Mouse (Mus musculus): ENCODE measurements around the gene March11. TPM values are rescaled to one million over a fixed set of nuclear protein-coding genes. Genes with fewer than 3 reads are reported as not detected.

Gene March11
- polyA plus RNA-seq, 1 experiment from 2014 or later = 3.6 TPM

DNA sequence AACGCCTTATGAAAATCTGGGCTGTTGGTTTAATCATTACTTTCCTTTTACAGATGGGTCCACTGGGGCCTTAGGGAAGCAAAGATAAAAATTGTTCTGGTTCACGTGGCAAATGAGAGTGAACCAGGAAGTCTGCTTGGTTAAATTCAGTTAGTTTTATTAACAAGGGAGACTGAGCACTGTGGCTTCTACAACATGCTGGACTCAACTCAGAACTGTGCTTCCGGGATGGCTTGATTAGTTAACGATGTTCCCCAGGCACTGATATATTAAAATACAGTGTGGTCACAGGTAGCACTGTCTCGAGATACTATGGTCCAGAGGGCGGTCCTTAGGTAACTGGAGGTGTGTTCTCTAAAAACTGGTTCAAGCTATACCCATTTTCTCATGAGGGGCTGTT is 32.1 kb downstream of the March11 start:
- Histone ChIP-seq H3K4me1 (replicated peaks; ENCODE audit: control insufficient read depth, insufficient read depth, low read length) (no peaks in the 10 kb centered on the region), H3K27ac (ENCODE audit: low read depth, low read length) (no peak overlapping the region), H3K4me3 (ENCODE audit: low read depth, low read length) (no peak overlapping the region), H3K9ac (ENCODE audit: low read depth, low read length) (no peak overlapping the region), H3K9me3 (ENCODE audit: control insufficient read depth, low read length) (no peaks in the 10 kb centered on the region), H3K27me3 (ENCODE audit: control insufficient read depth, insufficient read depth, low read length) (no peaks in the 10 kb centered on the region), H3K4me2 (replicated peaks; ENCODE audit: low read depth, low read length) (no peak overlapping the region), H3K36me3 (ENCODE audit: control insufficient read depth, insufficient read depth, low read length) (no peaks in the 10 kb centered on the region)
- DNase-seq (ENCODE audit: low spot score) (no peak), ATAC-seq (ENCODE audit: low FRiP score) (no peak)
- WGBS = 87% methylated on average over 6 of the region's 6 CpGs

DNA sequence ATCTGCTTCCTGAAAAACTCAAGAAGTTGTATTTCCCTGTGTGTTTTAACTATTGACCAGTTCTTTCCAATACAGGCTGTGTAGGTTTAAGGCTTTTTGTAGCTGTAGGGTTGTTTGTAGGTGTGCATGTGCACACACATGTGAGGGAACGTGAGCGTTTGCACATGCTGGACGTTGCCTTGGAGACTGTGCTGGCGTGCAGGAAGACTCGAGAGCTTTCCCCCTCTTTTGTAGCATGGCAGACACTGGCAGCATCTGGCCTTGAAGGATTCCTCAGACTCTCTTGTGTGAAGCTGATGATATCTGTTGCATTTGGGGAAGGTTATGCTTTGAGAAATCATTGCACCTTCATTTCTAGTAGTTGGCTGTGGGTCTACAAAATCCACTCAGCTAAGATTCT is 35.5 kb downstream of the March11 start:
- Histone ChIP-seq H3K27ac (ENCODE audit: low read depth, low read length) (no peak overlapping the region), H3K4me3 (ENCODE audit: low read depth, low read length) (no peak overlapping the region), H3K36me3 (ENCODE audit: control insufficient read depth, insufficient read depth, low read length) (no peaks in the 10 kb centered on the region), H3K9me3 (ENCODE audit: control insufficient read depth, low read length) (no peaks in the 10 kb centered on the region), H3K4me1 (replicated peaks; ENCODE audit: control insufficient read depth, insufficient read depth, low read length) (no peaks in the 10 kb centered on the region), H3K4me2 (replicated peaks; ENCODE audit: low read depth, low read length) (no peak overlapping the region), H3K9ac (ENCODE audit: low read depth, low read length) (no peak overlapping the region), H3K27me3 (ENCODE audit: control insufficient read depth, insufficient read depth, low read length) (no peaks in the 10 kb centered on the region)
- DNase-seq (ENCODE audit: low spot score) = no peak
- ATAC-seq (ENCODE audit: low FRiP score) = no peak
- WGBS = 85% methylated on average over 5 of the region's 5 CpGs

DNA sequence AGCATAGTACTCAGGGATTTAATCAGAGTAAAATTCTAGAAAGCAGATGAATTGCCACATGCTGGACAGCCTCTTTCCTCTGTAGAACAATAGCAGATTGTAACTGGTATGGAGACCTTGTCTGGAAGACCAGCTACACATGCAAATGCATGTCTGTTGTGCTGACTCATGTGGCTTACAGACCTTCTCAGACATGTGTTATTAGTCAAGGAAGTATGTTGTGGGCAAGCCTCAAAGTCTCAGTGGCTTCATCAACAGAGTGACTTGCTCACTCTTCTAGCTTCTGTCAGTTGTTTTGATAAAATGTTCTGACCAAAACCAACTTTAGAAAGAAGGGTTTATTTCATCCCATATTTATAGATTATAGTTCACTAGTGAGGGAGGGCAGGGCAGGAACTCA is 44.8 kb downstream of the March11 start:
- Histone ChIP-seq H3K4me1 (replicated peaks; ENCODE audit: control insufficient read depth, insufficient read depth, low read length) (no peaks in the 10 kb centered on the region), H3K4me3 (ENCODE audit: low read depth, low read length) (no peak overlapping the region)
- no peak for ATAC-seq (ENCODE audit: low FRiP score)

DNA sequence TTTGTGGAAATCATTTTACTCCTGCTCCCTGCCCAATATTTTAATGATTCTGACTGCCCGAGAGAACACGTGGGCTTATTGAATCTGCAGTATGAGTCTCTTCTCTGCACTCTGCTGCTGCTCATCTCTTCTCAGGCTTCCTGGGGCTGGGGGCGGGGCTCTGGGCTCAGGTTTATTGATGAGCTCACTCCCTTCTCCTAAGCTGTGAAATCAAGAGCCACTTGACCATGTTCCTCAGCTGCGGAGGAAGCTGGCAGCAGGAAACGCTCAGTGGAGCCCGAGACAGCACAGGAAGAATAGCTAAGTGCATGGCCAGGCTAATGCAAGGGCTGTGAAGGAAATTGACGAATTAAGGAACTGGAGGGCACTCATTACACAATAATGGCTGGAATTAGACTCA is 56.5 kb downstream of the March11 start:
- peak; percentile 82 for ATAC-seq (ENCODE audit: low FRiP score)
- Histone ChIP-seq H3K9ac (ENCODE audit: low read depth, low read length) (no peak overlapping the region), H3K36me3 (ENCODE audit: control insufficient read depth, insufficient read depth, low read length) (no peaks in the 10 kb centered on the region), H3K4me1 (replicated peaks; ENCODE audit: control insufficient read depth, insufficient read depth, low read length) (no peaks in the 10 kb centered on the region), H3K27ac (ENCODE audit: low read depth, low read length) (no peak overlapping the region; the same call in 1 of the 2 replicates), H3K27me3 (ENCODE audit: control insufficient read depth, insufficient read depth, low read length) (no peaks in the 10 kb centered on the region), H3K4me3 (ENCODE audit: low read depth, low read length) (no peak overlapping the region), H3K4me2 (replicated peaks; ENCODE audit: low read depth, low read length) (no peak overlapping the region), H3K9me3 (ENCODE audit: control insufficient read depth, low read length) (no peaks in the 10 kb centered on the region)
- WGBS = 32% methylated on average over 7 of the region's 7 CpGs
- peak; percentile 36 for DNase-seq (ENCODE audit: low spot score)

More for the DNA sequence above, 44.8 kb downstream of the March11 start:
- Histone ChIP-seq H3K4me2 (replicated peaks; ENCODE audit: low read depth, low read length) (no peak overlapping the region), H3K36me3 (ENCODE audit: control insufficient read depth, insufficient read depth, low read length) (no peaks in the 10 kb centered on the region), H3K27me3 (ENCODE audit: control insufficient read depth, insufficient read depth, low read length) (no peaks in the 10 kb centered on the region), H3K9ac (ENCODE audit: low read depth, low read length) (no peak overlapping the region), H3K9me3 (ENCODE audit: control insufficient read depth, low read length) (no peaks in the 10 kb centered on the region), H3K27ac (ENCODE audit: low read depth, low read length) (no peak overlapping the region)
- no peak for DNase-seq (ENCODE audit: low spot score)

DNA sequence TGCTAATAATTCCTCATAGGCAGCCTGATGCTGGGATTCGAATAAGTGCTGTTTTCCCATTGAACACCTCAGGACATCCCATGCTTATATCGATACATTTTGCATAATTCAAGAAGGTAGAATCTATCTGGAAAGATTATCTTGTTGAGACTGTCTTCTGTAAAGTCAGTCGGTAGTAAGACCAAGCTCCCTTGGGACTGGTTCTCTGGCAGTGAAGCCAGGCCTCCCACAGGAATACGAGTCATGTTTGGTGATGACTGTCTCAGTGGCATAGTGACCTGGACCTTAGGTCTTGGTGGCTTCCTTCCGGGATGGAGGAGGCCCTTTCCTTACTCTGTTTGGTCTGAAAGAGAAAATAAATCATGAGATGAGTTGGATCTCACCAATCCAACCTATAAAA is 57.7 kb downstream of the March11 start:
- DNase-seq (ENCODE audit: low spot score) (no peak), ATAC-seq (ENCODE audit: low FRiP score) (no peak)
- Histone ChIP-seq H3K9ac (ENCODE audit: low read depth, low read length) (no peak overlapping the region), H3K4me3 (ENCODE audit: low read depth, low read length) (no peak overlapping the region), H3K4me2 (replicated peaks; ENCODE audit: low read depth, low read length) (no peak overlapping the region), H3K27me3 (ENCODE audit: control insufficient read depth, insufficient read depth, low read length) (no peaks in the 10 kb centered on the region), H3K4me1 (replicated peaks; ENCODE audit: control insufficient read depth, insufficient read depth, low read length) (no peaks in the 10 kb centered on the region), H3K9me3 (ENCODE audit: control insufficient read depth, low read length) (no peaks in the 10 kb centered on the region), H3K27ac (ENCODE audit: low read depth, low read length) (no peak overlapping the region), H3K36me3 (ENCODE audit: control insufficient read depth, insufficient read depth, low read length) (no peaks in the 10 kb centered on the region)
- WGBS = 82% methylated on average over 5 of the region's 5 CpGs

DNA sequence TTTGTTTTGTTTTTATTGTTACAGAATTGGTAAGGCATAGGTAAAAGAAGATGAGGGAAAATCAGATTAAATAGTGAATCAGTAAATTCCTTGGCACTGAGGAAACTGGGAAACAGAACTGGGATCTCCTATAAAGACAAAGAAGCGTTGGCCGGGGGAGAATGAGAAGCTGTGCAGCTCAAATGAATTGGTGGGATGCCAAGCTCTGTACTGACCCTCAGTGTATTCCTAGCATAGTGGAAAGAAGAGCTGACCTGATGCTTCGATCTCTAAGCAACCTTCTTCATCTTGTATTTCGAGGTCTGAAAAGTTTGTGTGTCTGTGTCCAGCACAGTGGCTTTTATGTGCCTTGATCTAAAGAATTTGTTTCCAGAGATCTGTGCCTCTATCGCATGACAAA is 64.9 kb downstream of the March11 start:
- no peaks in the 10 kb centered on the region for H3K27me3 ChIP-seq (ENCODE audit: control insufficient read depth, insufficient read depth, low read length)
- H3K9ac ChIP-seq (ENCODE audit: low read depth, low read length) = no peak overlapping the region
- WGBS = 94% methylated on average over 5 of the region's 5 CpGs
- ATAC-seq (ENCODE audit: low FRiP score) = no peak
- no peaks in the 10 kb centered on the region for H3K9me3 ChIP-seq (ENCODE audit: control insufficient read depth, low read length)
- no peak overlapping the region for H3K4me3 ChIP-seq (ENCODE audit: low read depth, low read length)
- no peaks in the 10 kb centered on the region for H3K4me1 ChIP-seq (replicated peaks; ENCODE audit: control insufficient read depth, insufficient read depth, low read length)
- DNase-seq (ENCODE audit: low spot score) = no peak
- H3K27ac ChIP-seq (ENCODE audit: low read depth, low read length) = no peak overlapping the region
- no peaks in the 10 kb centered on the region for H3K36me3 ChIP-seq (ENCODE audit: control insufficient read depth, insufficient read depth, low read length)
- H3K4me2 ChIP-seq (replicated peaks; ENCODE audit: low read depth, low read length) = no peak overlapping the region

DNA sequence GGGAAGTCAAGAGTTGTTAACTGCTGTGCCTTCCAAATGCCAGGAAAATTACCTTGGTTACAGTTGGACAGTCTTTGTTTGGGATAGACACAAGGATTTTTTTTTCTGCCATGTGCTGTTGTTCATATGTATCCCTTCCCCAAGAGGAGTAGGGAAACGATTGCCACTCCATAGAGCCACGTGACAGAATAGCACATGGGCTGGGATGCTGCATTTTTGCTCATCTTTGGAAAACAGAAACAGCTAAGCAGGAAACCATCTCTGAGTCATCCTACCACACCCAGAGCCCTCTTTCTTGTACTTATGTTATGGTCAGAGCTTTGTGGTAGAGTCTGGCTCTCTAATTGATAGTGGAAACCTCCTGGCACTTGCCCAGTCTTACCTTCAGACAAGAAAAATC is 65.4 kb downstream of the March11 start:
- H3K36me3 ChIP-seq (ENCODE audit: control insufficient read depth, insufficient read depth, low read length) = no peaks in the 10 kb centered on the region
- no peaks in the 10 kb centered on the region for H3K9me3 ChIP-seq (ENCODE audit: control insufficient read depth, low read length)
- H3K4me3 ChIP-seq (ENCODE audit: low read depth, low read length) = no peak overlapping the region
- WGBS = 81% methylated on average over 2 of the region's 2 CpGs
- H3K4me2 ChIP-seq (replicated peaks; ENCODE audit: low read depth, low read length) = no peak overlapping the region
- ATAC-seq (ENCODE audit: low FRiP score) (no peak), DNase-seq (ENCODE audit: low spot score) (no peak)
- H3K4me1 ChIP-seq (replicated peaks; ENCODE audit: control insufficient read depth, insufficient read depth, low read length) = no peaks in the 10 kb centered on the region
- H3K9ac ChIP-seq (ENCODE audit: low read depth, low read length) = no peak overlapping the region
- no peak overlapping the region for H3K27ac ChIP-seq (ENCODE audit: low read depth, low read length)
- H3K27me3 ChIP-seq (ENCODE audit: control insufficient read depth, insufficient read depth, low read length) = no peaks in the 10 kb centered on the region

DNA sequence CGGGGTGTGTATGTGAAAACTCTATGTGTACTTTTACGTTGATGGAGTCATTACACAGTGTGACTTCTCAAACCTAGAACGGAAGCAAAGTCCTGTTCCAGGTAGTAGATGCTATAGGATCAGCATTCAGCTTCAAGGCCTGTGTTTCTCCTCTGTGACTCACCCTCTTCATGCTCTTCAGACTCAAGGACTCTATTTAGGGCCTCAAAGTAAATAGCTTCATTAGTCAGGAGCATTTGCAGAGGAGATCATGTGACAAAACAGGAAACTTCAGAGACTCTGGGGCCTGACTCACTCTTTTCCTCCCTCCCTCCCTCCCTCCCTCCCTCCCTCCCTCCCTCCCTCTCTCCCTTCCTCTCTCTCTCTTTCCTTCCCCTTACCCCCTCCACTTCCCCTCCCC is 66.1 kb downstream of the March11 start:
- Histone ChIP-seq H3K9me3 (ENCODE audit: control insufficient read depth, low read length) (no peaks in the 10 kb centered on the region), H3K27me3 (ENCODE audit: control insufficient read depth, insufficient read depth, low read length) (no peaks in the 10 kb centered on the region), H3K4me1 (replicated peaks; ENCODE audit: control insufficient read depth, insufficient read depth, low read length) (no peaks in the 10 kb centered on the region), H3K27ac (ENCODE audit: low read depth, low read length) (no peak overlapping the region), H3K4me3 (ENCODE audit: low read depth, low read length) (no peak overlapping the region), H3K36me3 (ENCODE audit: control insufficient read depth, insufficient read depth, low read length) (no peaks in the 10 kb centered on the region), H3K4me2 (replicated peaks; ENCODE audit: low read depth, low read length) (no peak overlapping the region), H3K9ac (ENCODE audit: low read depth, low read length) (no peak overlapping the region)
- no peak for ATAC-seq (ENCODE audit: low FRiP score)
- WGBS = 89% methylated on average over 3 of the region's 3 CpGs
- no peak for DNase-seq (ENCODE audit: low spot score)

DNA sequence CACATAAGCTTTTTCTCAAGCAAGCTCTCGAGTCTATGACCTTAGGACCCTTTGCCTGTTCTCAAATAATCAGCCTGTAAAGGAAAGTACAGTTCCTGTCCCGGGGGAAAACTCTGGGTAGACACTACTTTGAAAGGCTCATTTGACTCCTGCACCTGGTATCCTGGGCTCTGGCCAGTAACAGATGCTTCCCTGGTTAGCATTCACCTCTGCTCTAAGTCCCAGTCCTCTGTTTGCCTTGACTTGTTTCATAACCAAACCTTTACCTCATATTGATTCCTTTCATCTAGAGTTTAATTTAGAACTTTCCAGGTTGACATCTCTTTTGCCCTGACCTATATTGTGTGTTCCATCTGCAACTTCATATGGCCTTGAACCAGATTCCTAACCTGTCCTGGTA is 68.5 kb downstream of the March11 start:
- no peak for ATAC-seq (ENCODE audit: low FRiP score)
- Histone ChIP-seq H3K9me3 (ENCODE audit: control insufficient read depth, low read length) (no peaks in the 10 kb centered on the region), H3K36me3 (ENCODE audit: control insufficient read depth, insufficient read depth, low read length) (no peaks in the 10 kb centered on the region), H3K9ac (ENCODE audit: low read depth, low read length) (no peak overlapping the region), H3K4me3 (ENCODE audit: low read depth, low read length) (no peak overlapping the region), H3K4me1 (replicated peaks; ENCODE audit: control insufficient read depth, insufficient read depth, low read length) (no peaks in the 10 kb centered on the region), H3K27me3 (ENCODE audit: control insufficient read depth, insufficient read depth, low read length) (no peaks in the 10 kb centered on the region), H3K27ac (ENCODE audit: low read depth, low read length) (no peak overlapping the region), H3K4me2 (replicated peaks; ENCODE audit: low read depth, low read length) (no peak overlapping the region)
- DNase-seq (ENCODE audit: low spot score) = no peak
- 72% methylated on average over 2 of the region's 2 CpGs for whole genome bisulfite sequencing

All from hindbrain, embryonic 11.5 days (tissue).